Mouse (Mus musculus) midbrain, postnatal 0 days (tissue): ENCODE data around the gene Ecm1. TPM values are rescaled to one million over a fixed set of nuclear protein-coding genes. Genes with fewer than 3 reads are reported as not detected.
"Not testable (repeated sequence)": the region's sequence is repeated elsewhere in the genome, so short reads cannot be mapped to it uniquely, and the experiment has no call there.

Experiments
- ATAC-seq: fragments of 200-750 bp; cut with Nextera tagmentation; 2 replicates; pipeline ENCODE4 v1.8.0; 2017; ENCODE audit warnings: moderate number of reproducible peaks, mild to moderate bottlenecking, moderate TSS enrichment, moderate library complexity; ENCODE audit not compliant: low FRiP score
- DNase-seq: peaks from one replicate; pipeline ENCODE4 v3.0.0-alpha.2; 2015; ENCODE audit warnings: low spot score
- H3K27ac ChIP-seq: fragments of 300-500 bp; sonication (generic); 2 replicates; pipeline ENCODE4 v1.5.1; 2014; ENCODE audit warnings: low read depth, mild to moderate bottlenecking, low read length, mixed read lengths
- H3K27me3 ChIP-seq: fragments of 300-500 bp; sonication (generic); 2 replicates; pipeline ENCODE4 v1.6.1; 2014; ENCODE audit warnings: low read length, control low read depth, mixed read lengths; ENCODE audit not compliant: insufficient read depth
- H3K36me3 ChIP-seq: fragments of 300-500 bp; sonication (generic); 2 replicates; pipeline ENCODE4 v1.6.1; 2014; ENCODE audit warnings: low read length, control low read depth, mixed read lengths; ENCODE audit not compliant: insufficient read depth
- H3K4me1 ChIP-seq: fragments of 300-500 bp; sonication (generic); 2 replicates; pipeline ENCODE4 v1.6.1; 2014; ENCODE audit warnings: mild to moderate bottlenecking, control low read depth, antibody characterized with exemption, low read length, mixed read lengths; ENCODE audit not compliant: insufficient read depth
- H3K4me2 ChIP-seq: fragments of 300-500 bp; sonication (generic); 2 replicates; pipeline ENCODE4 v1.6.1; 2014; ENCODE audit warnings: low read depth, mild to moderate bottlenecking, low read length, mixed read lengths; ENCODE audit not compliant: poor library complexity, severe bottlenecking
- H3K4me3 ChIP-seq: fragments of 300-500 bp; sonication (generic); 2 replicates; pipeline ENCODE4 v1.5.1; 2014; ENCODE audit warnings: low read depth, mild to moderate bottlenecking, low read length, moderate library complexity
- H3K9ac ChIP-seq: fragments of 300-500 bp; sonication (generic); replicated peaks from 2 replicates; pipeline ENCODE4 v1.6.1; 2014; ENCODE audit warnings: mild to moderate bottlenecking, low read length, moderate library complexity, mixed read lengths; ENCODE audit not compliant: poor library complexity, severe bottlenecking
- H3K9me3 ChIP-seq: fragments of 300-500 bp; sonication (generic); 2 replicates; pipeline ENCODE4 v1.6.1; 2016; ENCODE audit warnings: low read length, control low read depth
- CTCF ChIP-seq: IDR thresholded peaks from 2 replicates; pipeline ENCODE4 v1.5.1; 2016; ENCODE audit warnings: antibody characterized with exemption, mild to moderate bottlenecking
- WGBS: fragments of 180-500 bp; shearing (Covaris S2); extraction: QIAGEN DNeasy Blood & Tissue Kit; methylation state at CpG from one replicate; pipeline ENCODE4 v1.1.7; 2014; 5-methylcytosine and 5-hydroxymethylcytosine counted together
- polyA plus RNA-seq: library from polyadenylated mRNA; unstranded; fragments of >200 nt; fragmentation: Nextera tagmentation; extraction: Ambion mirVana; gene quantifications from 2 replicates; pipeline ENCODE4 v1.2.1, GENCODE M21; 2015
- total RNA-seq: library from RNA; depleted of rRNA; stranded (reverse); fragments of >200 nt; gene quantifications from 2 replicates; pipeline ENCODE4 v1.2.3, GENCODE M21; 2014

The Ecm1 gene
- total and polyA plus RNA-seq, 2 experiments from 2014 or later: 9.9 to 10.8 TPM

DNA sequence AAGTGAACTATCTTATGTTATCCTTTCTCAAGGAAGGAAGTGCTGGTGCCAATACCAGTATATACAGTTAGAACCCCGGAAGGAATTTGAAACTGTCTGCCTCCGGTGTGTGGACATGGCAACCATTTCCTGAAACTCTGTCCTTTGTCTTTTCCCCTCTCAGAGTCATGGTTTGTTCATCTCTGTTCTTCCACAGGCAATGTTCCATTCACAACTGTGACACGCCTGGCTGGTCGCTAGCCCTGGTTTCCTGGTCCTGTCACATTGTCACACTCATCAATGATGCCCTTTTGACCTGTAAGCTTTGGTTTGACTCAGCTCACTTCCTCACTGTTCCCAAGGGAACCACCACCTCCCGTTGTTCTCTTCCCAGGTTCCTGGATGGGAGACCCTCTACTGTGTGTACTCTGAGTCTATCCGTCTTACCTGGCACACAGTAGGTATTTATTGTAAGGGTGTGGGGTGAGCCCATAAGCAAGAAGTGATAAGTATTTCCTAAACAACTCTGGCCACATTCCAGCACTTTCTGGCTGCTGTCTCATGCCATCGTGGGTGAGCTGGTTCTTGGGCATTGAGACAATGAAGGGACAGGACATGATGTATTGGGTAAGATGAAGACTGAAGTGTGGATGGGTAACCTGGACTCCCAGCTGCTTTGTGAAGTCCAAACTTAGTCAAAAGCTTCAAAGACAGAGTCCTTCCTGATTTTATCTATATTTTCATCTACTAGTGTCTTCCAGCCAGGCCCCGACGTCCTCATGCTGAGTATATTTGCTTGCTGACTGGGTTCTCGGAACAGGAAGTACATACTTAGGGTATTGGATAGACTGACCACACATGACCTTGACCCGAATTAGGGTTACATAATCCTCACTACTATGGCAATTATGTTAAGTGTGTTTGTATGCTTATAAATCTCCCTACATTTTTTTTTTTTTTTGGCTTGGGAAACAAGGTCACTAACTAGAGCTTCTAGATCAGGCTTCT, 45.3 kb downstream of the Ecm1 start:
- Histone ChIP-seq H3K36me3 (no peaks in the 10 kb centered on the region), H3K27ac (no peak overlapping the region), H3K9ac (no peak overlapping the region), H3K4me1 (no peaks in the 10 kb centered on the region), H3K9me3 (no peaks in the 10 kb centered on the region), H3K4me2 (no peak overlapping the region), H3K4me3 (no peak overlapping the region), H3K27me3 (no peaks in the 10 kb centered on the region)
- 66% methylated on average over 11 of the region's 11 CpGs for WGBS
- TF ChIP-seq CTCF: no peak
- ATAC-seq: no peak
- no peak for DNase-seq

DNA sequence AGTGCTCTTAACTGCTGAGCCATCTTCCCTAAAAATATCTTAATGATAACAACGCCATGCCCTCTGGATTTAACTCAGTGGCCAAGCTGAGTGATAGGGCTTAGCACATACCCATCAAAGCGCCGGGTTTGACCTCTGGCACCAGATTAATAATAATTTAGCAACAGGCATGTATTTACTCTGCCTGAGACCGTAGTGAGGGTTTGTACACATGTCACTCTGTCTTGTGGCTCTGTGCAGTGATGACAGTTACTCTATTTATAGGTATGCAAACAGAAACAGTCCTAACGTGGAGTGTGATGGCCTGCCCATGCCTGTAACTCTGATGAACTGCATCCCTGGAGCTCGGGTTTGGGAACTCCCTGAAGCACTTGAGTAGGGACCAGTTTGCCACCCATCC, 46.7 kb downstream of the Ecm1 start:
- no peak for TF ChIP-seq CTCF
- H3K9ac ChIP-seq: no peak overlapping the region

DNA sequence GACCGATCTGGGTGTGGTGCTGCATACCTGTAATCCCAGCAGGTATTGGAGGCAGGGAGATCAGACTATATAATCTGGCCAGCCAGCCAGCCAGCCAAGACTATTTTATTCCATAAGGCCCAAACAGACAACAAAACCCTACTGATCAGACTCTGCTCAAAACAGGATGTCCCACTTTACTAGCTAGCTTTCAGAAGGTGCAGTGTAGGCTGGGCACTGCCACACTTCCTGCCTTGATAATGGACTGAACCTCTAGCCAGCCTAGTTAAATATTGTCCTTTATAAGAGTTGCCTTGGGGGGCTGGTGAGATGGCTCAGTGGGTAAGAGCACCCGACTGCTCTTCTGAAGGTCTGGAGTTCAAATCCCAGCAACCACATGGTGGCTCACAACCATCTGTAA, 48.8 kb downstream of the Ecm1 start:
- H3K36me3 ChIP-seq, DNase-seq, H3K4me1 ChIP-seq, H3K9ac ChIP-seq, H3K4me2 ChIP-seq, H3K27ac ChIP-seq, H3K27me3 ChIP-seq, H3K9me3 ChIP-seq, ATAC-seq, H3K4me3 ChIP-seq: not testable (repeated sequence)
- WGBS: 95% methylated on average over 2 of the region's 2 CpGs

More for the DNA sequence above, 46.7 kb downstream of the Ecm1 start:
- Histone ChIP-seq H3K36me3 (no peaks in the 10 kb centered on the region), H3K4me2 (no peak overlapping the region), H3K4me3 (no peak overlapping the region), H3K27me3 (no peaks in the 10 kb centered on the region), H3K4me1 (peaks cover 5% of the 10 kb centered on the region; the same call in 1 of the 2 replicates), H3K27ac (no peak overlapping the region), H3K9me3 (no peaks in the 10 kb centered on the region)
- ATAC-seq (no peak), DNase-seq (no peak)
- WGBS: 82% methylated on average over 6 of the region's 6 CpGs

DNA sequence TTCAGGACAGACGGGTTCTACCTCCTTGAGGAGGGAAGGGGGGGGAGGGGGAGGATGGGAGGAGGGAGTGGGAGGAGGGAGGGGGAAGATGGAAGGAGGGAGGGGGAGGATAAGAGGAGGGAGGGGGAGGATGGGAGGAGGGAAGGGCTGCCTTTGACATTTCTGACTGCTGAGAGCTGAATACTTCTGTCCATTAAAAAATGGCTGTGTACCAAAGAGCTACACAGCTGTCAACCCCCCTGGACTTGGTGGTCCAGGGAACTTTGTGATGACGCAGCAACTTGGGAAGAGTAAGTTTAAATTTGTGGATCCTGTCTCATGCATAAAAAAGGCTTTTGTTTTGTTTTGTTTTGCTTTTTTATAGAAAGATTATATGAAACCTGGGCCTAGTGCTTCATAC, 49.4 kb downstream of the Ecm1 start:
- no peak overlapping the region for H3K4me2 ChIP-seq
- no peaks in the 10 kb centered on the region for H3K36me3 ChIP-seq
- no peak for ATAC-seq
- no peak for DNase-seq
- no peaks in the 10 kb centered on the region for H3K27me3 ChIP-seq
- no peak overlapping the region for H3K4me3 ChIP-seq
- 44% methylated on average over 2 of the region's 2 CpGs for WGBS
- TF ChIP-seq CTCF: no peak
- no peak overlapping the region for H3K9ac ChIP-seq
- H3K4me1 ChIP-seq: peaks cover 5% of the 10 kb centered on the region; the same call in 1 of the 2 replicates
- no peaks in the 10 kb centered on the region for H3K9me3 ChIP-seq
- no peak overlapping the region for H3K27ac ChIP-seq

DNA sequence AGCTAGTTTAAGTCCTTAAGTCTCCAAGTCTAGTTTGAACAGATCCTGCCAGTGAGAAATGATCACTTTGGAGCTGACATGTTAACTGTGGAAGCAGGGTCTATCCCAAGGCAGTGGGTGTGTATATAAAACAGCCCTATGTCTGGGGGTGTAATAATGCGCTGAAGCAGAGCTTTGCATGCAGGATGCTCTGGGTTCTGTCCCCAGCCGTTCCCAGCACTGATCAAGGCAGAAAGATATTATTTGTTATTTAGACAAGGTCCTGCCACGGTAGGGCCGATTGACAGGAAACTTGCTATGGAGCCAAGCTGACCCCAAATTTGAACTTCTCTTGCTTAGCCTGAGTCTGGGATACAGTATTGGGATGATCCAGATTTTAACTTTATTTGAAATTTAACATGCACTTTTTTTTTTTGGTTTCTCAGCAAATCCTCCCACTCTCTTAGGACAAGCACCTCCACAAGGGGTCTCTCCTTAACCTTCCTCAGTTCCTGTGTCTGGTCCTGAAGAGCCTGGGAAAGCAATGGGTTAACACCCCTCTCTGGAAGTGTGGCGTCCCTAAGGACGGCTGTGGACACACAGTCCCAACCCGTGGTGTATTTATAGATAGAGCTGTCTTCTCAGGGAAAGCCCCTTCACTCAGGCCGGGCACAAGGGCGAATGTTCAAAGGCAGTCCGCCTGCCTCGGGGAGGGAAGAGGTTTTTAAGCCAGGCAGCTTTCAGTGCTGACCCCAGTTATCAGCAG, 50.0 kb downstream of the Ecm1 start:
- H3K36me3 ChIP-seq: no peaks in the 10 kb centered on the region
- no peak overlapping the region for H3K27ac ChIP-seq
- H3K27me3 ChIP-seq: no peaks in the 10 kb centered on the region
- peaks cover 5% of the 10 kb centered on the region; the same call in 1 of the 2 replicates for H3K4me1 ChIP-seq
- WGBS: 36% methylated on average over 11 of the region's 11 CpGs
- no peak for ATAC-seq
- no peak overlapping the region for H3K4me2 ChIP-seq
- no peaks in the 10 kb centered on the region for H3K9me3 ChIP-seq
- H3K9ac ChIP-seq: no peak overlapping the region
- no peak for DNase-seq
- H3K4me3 ChIP-seq: no peak overlapping the region
- TF ChIP-seq CTCF: peak; percentile 24; the same call in 1 of the 2 replicates
